Mouse (Mus musculus) left cerebral cortex, adult 8-10 months (tissue): ENCODE data around the gene Gm6217. TPM values are rescaled to one million over a fixed set of nuclear protein-coding genes. Genes with fewer than 3 reads are reported as not detected.

Experiments used
- total RNA-seq, 4 experiments: library from RNA; stranded (reverse); gene quantifications; 2 replicates each; pipeline ENCODE4 v1.2.4; 2022

Gene Gm6217
- total RNA-seq, 4 experiments from 2014 or later = not detected

Other genes with a start within 250 kb of the Gm6217 start
- 100 to 1,000 TPM; 250 to 309 (median 281) TPM for gene Mff, start 206.5 kb downstream of the Gm6217 start, total RNA-seq
- not detected for gene Tm4sf20, start 162.9 kb downstream of the Gm6217 start, total RNA-seq
- gene Gm47791, start 160.2 kb downstream of the Gm6217 start, total RNA-seq = not detected
- gene Agfg1, start 91.9 kb downstream of the Gm6217 start, total RNA-seq = 10 to 100 TPM; 59.0 to 69.1 (median 62.1) TPM
- gene A030005L19Rik, start 18.1 kb downstream of the Gm6217 start, total RNA-seq = under 1 TPM in 3 of 4 experiments, not detected in 1; 0.73 to 0.96 (median 0.84) TPM
- gene A030014E15Rik, start 6.5 kb downstream of the Gm6217 start, total RNA-seq = not detected
- not detected for gene A030003K21Rik, start 12.0 kb upstream of the Gm6217 start, total RNA-seq
- not detected for gene Gm7544, start 24.6 kb upstream of the Gm6217 start, total RNA-seq
- not detected for gene Gm47955, start 28.9 kb upstream of the Gm6217 start, total RNA-seq
- not detected for gene Gm47959, start 69.1 kb upstream of the Gm6217 start, total RNA-seq
- 1 to 10 TPM; 1.8 to 2.8 (median 2.1) TPM for gene Slc19a3, start 107.0 kb upstream of the Gm6217 start, total RNA-seq
- not detected for gene Krtap28-10, start 111.1 kb upstream of the Gm6217 start, total RNA-seq
- not detected for gene Gm47969, start 113.5 kb upstream of the Gm6217 start, total RNA-seq
- gene A030005K14Rik, start 128.0 kb upstream of the Gm6217 start, total RNA-seq = not detected
- not detected for gene Krtap28-13, start 129.5 kb upstream of the Gm6217 start, total RNA-seq
- not detected for gene Ccl20, start 185.4 kb upstream of the Gm6217 start, total RNA-seq
- under 1 TPM in 2 of 4 experiments, not detected in 2; 0.27 to 0.77 TPM for gene Daw1, start 228.4 kb upstream of the Gm6217 start, total RNA-seq